Mouse (Mus musculus) heart, adult 2 months (tissue): ENCODE data around the gene Shb. TPM values are rescaled to one million over a fixed set of nuclear protein-coding genes. Genes with fewer than 3 reads are reported as not detected.
A peak's percentile ranks its signal among the peaks of the same experiment; 100 is the strongest.

Source experiments
- DNase-seq, 2 experiments: peaks; one replicate each; pipeline ENCODE4 v3.0.0; 2021
- H3K27ac ChIP-seq: fragments of 200-600 bp; 2 replicates; pipeline ENCODE4 v1.8.1; 2022
- H3K27me3 ChIP-seq: fragments of 200-500 bp; 2 replicates; pipeline ENCODE4 v1.6.1; 2012; ENCODE audit warnings: mild to moderate bottlenecking, low read length, inconsistent platforms, mixed read lengths; ENCODE audit not compliant: control insufficient read depth, insufficient read depth
- H3K36me3 ChIP-seq: fragments of 200-500 bp; 2 replicates; pipeline ENCODE4 v1.6.1; 2012; ENCODE audit warnings: low read length, inconsistent platforms; ENCODE audit not compliant: control insufficient read depth, insufficient read depth
- H3K4me1 ChIP-seq: fragments of 200-500 bp; 2 replicates; pipeline ENCODE4 v1.6.1; 2011; ENCODE audit warnings: low read length; ENCODE audit not compliant: control insufficient read depth, insufficient read depth
- H3K4me3 ChIP-seq: fragments of 200-600 bp; 2 replicates; pipeline ENCODE4 v1.8.1; 2022
- H3K79me2 ChIP-seq: fragments of 200-500 bp; replicated peaks from 2 replicates; pipeline ENCODE4 v1.6.1; 2012; ENCODE audit warnings: mild to moderate bottlenecking, inconsistent platforms, low read length, moderate library complexity, mixed read lengths; ENCODE audit not compliant: control insufficient read depth, insufficient read depth
- H3K9ac ChIP-seq: fragments of 200-500 bp; 2 replicates; pipeline ENCODE4 v1.6.1; 2012; ENCODE audit warnings: low read depth, mild to moderate bottlenecking, control low read depth, inconsistent platforms, low read length, mixed read lengths
- CTCF ChIP-seq: fragments of 200-600 bp; IDR thresholded peaks from 2 replicates; pipeline ENCODE4 v1.8.1; 2022; ENCODE audit warnings: antibody characterized with exemption, mild to moderate bottlenecking, moderate library complexity
- EP300 ChIP-seq: fragments of 200-500 bp; IDR thresholded peaks from 2 replicates; pipeline ENCODE4 v1.6.1; 2011; ENCODE audit warnings: low read depth, low read length, control low read depth; ENCODE audit not compliant: insufficient read depth
- POLR2A ChIP-seq: fragments of 200-500 bp; IDR thresholded peaks from 2 replicates; pipeline ENCODE4 v1.6.1; 2011; ENCODE audit warnings: mild to moderate bottlenecking, low read depth, low read length, control low read depth; ENCODE audit not compliant: insufficient read depth
- WGBS: fragments of 180-500 bp; shearing (Covaris S2); methylation state at CpG from one replicate; pipeline ENCODE4 v1.1.7; 2018; 5-methylcytosine and 5-hydroxymethylcytosine counted together
- intact Hi-C: fragments of 180-260 bp; cut with DNase I; formaldehyde crosslinking; loops from one replicate; pipeline ENCODE4 v1.15.1; 2025
- polyA plus RNA-seq: library from polyadenylated mRNA; depleted of rRNA; stranded (reverse); fragments of >200 nt; gene quantifications from 2 replicates; pipeline ENCODE4 v1.2.3, GENCODE M21; 2012
- total RNA-seq, 2 experiments: library from RNA; stranded (reverse); gene quantifications; 2 replicates each; pipeline ENCODE4 v1.2.3; 2021

The Shb gene
- total and polyA plus RNA-seq, 3 experiments, result 19.4 to 43.0 (median 27.2) TPM

DNA sequence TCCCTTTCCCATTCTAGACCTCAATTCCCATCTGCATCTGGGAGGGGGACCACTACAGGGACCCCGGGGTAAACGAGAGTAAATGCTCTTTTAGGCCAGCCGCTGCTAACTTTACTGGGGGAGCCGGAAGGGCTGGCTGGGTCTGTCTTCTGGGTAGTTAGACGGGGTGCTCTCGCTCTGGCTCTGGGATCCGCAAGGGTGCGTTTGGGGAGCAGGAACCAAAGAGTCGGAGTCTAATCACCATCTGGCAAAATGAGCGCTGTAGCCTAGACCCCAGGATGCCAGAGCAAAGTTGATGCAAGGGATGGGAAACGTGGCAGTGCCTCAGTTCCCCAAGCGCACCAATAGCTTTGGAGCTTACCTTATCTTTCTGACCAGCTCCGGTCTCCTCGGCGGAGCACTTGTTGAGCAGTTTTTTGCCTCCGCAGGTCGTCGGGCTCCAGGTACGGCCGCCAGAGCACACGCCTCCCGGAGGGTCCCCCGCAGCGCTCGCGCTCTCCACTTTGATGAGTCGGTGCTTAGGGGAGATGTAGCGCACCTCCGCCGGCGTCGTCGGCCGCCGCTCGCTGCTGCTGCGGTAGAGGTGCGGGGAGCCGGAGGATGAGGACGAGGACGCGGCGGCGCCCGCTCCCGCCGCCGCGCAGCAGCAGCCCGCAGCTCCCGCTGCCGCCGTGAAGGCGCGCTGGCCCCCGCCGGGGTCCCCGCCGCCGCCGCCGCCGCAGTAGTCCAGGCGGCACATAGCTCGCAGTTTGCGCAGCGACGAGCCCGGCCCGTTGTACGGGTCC is 2.9 kb downstream of the Shb start:
- WGBS, result under 1% methylated on average over 71 of the region's 71 CpGs
- H3K27ac ChIP-seq, result peak overlapping the region; percentile 91
- H3K4me3 ChIP-seq, result peak overlapping the region; percentile 86
- H3K4me1 ChIP-seq, result peaks cover 14% of the 10 kb centered on the region
- H3K27me3 ChIP-seq, result no peaks in the 10 kb centered on the region
- peak; percentile 41 to 59 for DNase-seq
- no peaks in the 10 kb centered on the region for H3K79me2 ChIP-seq
- H3K36me3 ChIP-seq, result peaks cover 2% of the 10 kb centered on the region
- peak overlapping the region; percentile 93 for H3K9ac ChIP-seq
- TF ChIP-seq EP300, result no peak
- intact Hi-C loops, result loop anchor here (1.0 to 5.0 kb wide), 5 partner anchors 21 to 121 kb away; partner anchors contain the start of gene Slc25a51

DNA sequence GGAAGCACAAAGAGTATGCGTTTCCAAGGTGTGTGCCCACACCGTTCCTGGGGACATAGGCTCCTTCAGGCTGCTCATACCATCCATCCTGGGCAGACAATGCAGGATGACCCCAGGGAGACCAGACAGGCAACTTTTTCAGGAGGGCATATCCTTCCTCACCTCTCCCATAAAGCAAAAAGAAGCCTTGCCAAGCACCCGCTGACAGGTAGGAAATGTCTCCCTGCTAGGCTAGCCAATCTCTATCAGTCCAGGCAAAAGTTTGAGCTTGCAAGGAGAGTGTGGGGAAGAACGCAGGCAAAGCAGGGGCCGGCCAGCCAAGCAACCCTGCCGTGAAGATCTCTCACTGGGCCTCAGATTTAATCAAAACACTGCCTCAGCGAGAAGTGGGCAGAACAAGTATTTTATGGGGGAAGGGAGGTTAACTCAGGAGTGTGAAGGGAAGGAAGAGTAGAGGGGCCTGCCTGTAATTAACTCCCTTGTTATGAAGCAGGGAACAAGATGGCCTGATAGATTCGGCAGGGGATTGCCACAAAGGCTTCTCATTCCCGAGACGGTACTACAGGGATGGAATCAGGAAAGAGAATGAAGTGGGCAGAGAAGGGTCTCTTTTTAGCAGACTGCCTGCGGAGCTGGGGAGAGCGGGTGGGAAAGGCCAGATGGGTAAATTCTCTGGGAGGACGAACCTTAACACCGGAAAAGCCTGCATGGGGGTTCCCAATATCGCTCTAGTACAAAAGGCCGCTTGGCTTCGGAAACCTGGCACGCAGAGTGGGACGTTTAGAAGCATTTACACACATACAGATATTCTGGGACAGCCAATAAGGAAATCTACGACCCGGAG is 3.7 kb downstream of the Shb start:
- no peaks in the 10 kb centered on the region for H3K27me3 ChIP-seq
- peak; percentile 15 to 39 for DNase-seq
- TF ChIP-seq POLR2A (no peak), CTCF (no peak), EP300 (0 out of 2 replicates have a peak, but pooled peaks have one; percentile 10)
- no peaks in the 10 kb centered on the region for H3K79me2 ChIP-seq
- H3K4me1 ChIP-seq, result peaks cover 14% of the 10 kb centered on the region
- peak overlapping the region; percentile 86 for H3K4me3 ChIP-seq
- H3K9ac ChIP-seq, result peak overlapping the region; percentile 93
- peak overlapping the region; percentile 91 for H3K27ac ChIP-seq
- 23% methylated on average over 21 of the region's 21 CpGs for WGBS
- H3K36me3 ChIP-seq, result peaks cover 2% of the 10 kb centered on the region
- intact Hi-C loops, result loop anchor here (1.0 to 5.0 kb wide), 5 partner anchors 20 to 120 kb away; partner anchors contain the start of gene Slc25a51

DNA sequence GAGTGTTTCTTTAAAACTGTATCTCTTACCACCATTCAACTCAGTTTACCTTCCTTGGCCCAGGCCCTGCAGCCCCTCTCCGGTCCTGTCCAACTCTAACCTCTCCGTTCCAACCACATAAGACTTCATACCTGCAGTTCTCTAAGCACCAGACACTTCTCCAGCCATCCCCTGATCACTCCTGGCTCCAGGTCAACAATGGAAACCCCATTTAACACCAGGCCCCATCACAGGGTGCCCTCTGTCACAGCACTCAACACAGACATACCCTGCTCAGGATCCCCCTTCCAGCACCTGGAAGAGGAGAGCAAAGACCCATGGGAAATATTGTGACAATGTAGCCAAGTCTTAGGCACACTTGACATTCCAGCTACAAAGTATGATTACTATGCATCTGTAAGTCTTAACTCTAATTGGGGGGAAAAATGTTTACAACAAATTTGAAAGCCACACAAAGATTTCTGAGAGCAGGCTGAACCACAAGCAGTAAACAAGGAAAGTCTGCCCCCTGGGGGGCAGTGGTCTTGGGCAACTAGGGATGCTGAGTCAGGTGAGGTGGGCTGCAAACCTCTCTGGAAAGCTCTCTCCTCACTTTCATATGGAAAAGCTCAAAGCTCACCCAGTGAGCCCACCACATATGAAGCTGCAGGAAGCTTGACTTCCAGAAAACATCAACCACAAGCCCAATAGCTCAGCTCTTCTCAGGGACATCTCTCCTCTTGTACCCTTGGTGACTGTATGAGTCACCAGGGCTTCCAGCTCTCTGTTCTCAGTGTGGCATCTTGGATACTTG is 4.5 kb downstream of the Shb start:
- H3K9ac ChIP-seq, result peak overlapping the region; percentile 93; the same call in 1 of the 2 replicates
- H3K4me3 ChIP-seq, result peak overlapping the region; percentile 86
- WGBS, result 80% methylated on average over 2 of the region's 2 CpGs
- DNase-seq, result peak; percentile 39 to 57
- H3K36me3 ChIP-seq, result peaks cover 2% of the 10 kb centered on the region
- TF ChIP-seq POLR2A (no peak), CTCF (peak; percentile 71)
- H3K27ac ChIP-seq, result peak overlapping the region; percentile 91
- H3K79me2 ChIP-seq, result no peaks in the 10 kb centered on the region
- peaks cover 14% of the 10 kb centered on the region for H3K4me1 ChIP-seq
- no peaks in the 10 kb centered on the region for H3K27me3 ChIP-seq
- intact Hi-C loops, result loop anchor here (2.0 to 5.0 kb wide), 4 partner anchors 19 to 119 kb away; partner anchors contain the start of gene Slc25a51

DNA sequence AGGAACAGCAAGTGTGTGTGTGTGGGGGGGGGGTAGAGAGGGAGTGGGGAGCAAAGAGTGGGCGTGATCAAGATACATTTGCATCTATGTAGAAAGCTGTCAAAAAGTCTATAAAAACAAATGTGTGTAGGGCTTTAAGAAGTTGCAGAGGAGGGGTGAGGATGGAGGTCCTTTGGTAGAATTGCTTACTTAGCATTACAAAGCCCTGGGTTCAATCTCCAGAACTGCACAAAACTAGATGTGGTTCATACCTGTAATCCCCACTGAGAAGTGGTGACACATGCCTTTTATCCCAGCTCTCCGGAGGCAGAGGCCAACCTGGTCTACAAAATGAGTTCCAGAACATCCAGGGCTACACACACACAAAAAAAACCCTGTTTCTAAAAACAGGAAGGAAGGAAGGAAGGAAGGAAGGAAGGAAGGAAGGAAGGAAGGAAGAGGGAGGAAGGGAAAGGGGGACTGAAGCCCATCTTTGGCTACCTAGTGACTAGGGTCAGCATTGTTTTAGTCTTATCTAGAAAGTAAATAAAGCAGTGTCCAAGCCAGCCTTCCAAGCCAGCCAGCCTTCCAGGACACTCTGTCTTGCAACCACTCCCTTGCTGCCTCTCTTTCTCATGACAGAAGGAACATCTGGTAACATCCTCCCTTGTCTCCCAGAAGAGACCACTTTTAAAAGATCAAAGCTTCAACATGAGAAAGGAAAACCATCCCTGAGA is 5.3 kb downstream of the Shb start:
- Histone ChIP-seq H3K9ac (no peak overlapping the region), H3K79me2 (0 out of 2 replicates have a peak, but pooled peaks cover 1% of the 10 kb centered on the region), H3K4me3 (peak overlapping the region; percentile 86; the same call in 1 of the 2 replicates), H3K36me3 (peaks cover 2% of the 10 kb centered on the region), H3K27ac (no peak overlapping the region; the same call in 1 of the 2 replicates), H3K27me3 (no peaks in the 10 kb centered on the region), H3K4me1 (peaks cover 20% of the 10 kb centered on the region)
- DNase-seq, result peak in 1 of 2 experiments; percentile 3
- 75% methylated on average over 2 of the region's 2 CpGs for WGBS
- TF ChIP-seq CTCF (no peak), EP300 (no peak), POLR2A (no peak)
- intact Hi-C loops, result loop anchor here (5.0 kb wide), 1 partner anchor 35 kb away; no protein-coding TSS in a partner anchor

DNA sequence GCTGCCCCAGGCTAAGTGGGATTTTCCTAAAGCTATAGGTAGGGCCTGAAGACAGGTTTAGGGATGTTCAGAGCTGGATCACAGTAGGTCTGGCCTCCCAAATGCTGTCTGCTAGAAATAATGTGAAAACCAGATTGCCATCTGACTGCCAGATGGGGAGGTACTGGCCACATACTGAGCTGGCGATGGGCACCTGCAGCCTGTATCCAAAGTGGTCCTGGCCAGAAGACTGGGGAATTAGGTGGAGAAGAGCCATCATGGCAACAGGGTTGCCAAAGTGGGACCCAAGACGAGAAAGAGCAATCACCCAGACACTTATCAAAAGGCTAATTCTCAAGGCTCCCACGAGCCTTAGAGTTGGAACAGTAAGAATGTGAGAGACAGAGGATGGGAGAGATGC is 6.1 kb downstream of the Shb start:
- intact Hi-C loops, result loop anchor here (5.0 kb wide), 1 partner anchor 34 kb away; no protein-coding TSS in a partner anchor
- H3K4me1 ChIP-seq, result peaks cover 23% of the 10 kb centered on the region
- WGBS, result 81% methylated on average over 3 of the region's 3 CpGs

More for the DNA sequence above, 6.1 kb downstream of the Shb start:
- TF ChIP-seq EP300, result no peak
- no peak for TF ChIP-seq CTCF
- TF ChIP-seq POLR2A, result no peak
- H3K4me3 ChIP-seq, result no peak overlapping the region
- peaks cover 2% of the 10 kb centered on the region for H3K36me3 ChIP-seq
- H3K27ac ChIP-seq, result no peak overlapping the region
- DNase-seq, result no peak
- 0 out of 2 replicates have a peak, but pooled peaks cover 1% of the 10 kb centered on the region for H3K79me2 ChIP-seq
- no peaks in the 10 kb centered on the region for H3K27me3 ChIP-seq
- no peak overlapping the region for H3K9ac ChIP-seq
